Mouse (Mus musculus) limb, embryonic 11.5 days (tissue): ENCODE results near the gene Fat3. TPM values are rescaled to one million over a fixed set of nuclear protein-coding genes. Genes with fewer than 3 reads are reported as not detected.

Experiments
- ATAC-seq: fragments of 200-750 bp; cut with Nextera tagmentation; 2 replicates; pipeline ENCODE4 v1.8.0; 2017; ENCODE audit warnings: low read depth; ENCODE audit not compliant: insufficient number of reproducible peaks, low FRiP score, low TSS enrichment
- DNase-seq: peaks from one replicate; pipeline ENCODE4 v3.0.0-alpha.2; 2015; ENCODE audit warnings: low spot score
- H3K27ac ChIP-seq: fragments of 300-500 bp; sonication (generic); replicated peaks from 2 replicates; pipeline ENCODE4 v1.5.1; 2014; ENCODE audit warnings: low read depth, mild to moderate bottlenecking, low read length
- H3K27me3 ChIP-seq: fragments of 300-500 bp; sonication (generic); 2 replicates; pipeline ENCODE4 v1.6.1; 2014; ENCODE audit warnings: mild to moderate bottlenecking, low read length, mixed read lengths; ENCODE audit not compliant: control insufficient read depth, insufficient read depth
- H3K36me3 ChIP-seq: fragments of 300-500 bp; sonication (generic); 2 replicates; pipeline ENCODE4 v1.6.1; 2014; ENCODE audit warnings: mild to moderate bottlenecking, low read length, moderate library complexity, mixed read lengths; ENCODE audit not compliant: control insufficient read depth, insufficient read depth
- H3K4me1 ChIP-seq: fragments of 300-500 bp; sonication (generic); 2 replicates; pipeline ENCODE4 v1.6.1; 2014; ENCODE audit warnings: low read length, mixed read lengths; ENCODE audit not compliant: control insufficient read depth, insufficient read depth
- H3K4me2 ChIP-seq: fragments of 300-500 bp; sonication (generic); 2 replicates; pipeline ENCODE4 v1.6.1; 2014; ENCODE audit warnings: low read depth, mild to moderate bottlenecking, moderate library complexity; ENCODE audit not compliant: severe bottlenecking
- H3K4me3 ChIP-seq: fragments of 300-500 bp; sonication (generic); 2 replicates; pipeline ENCODE4 v1.5.1; 2014; ENCODE audit warnings: low read depth, low read length
- H3K9ac ChIP-seq: fragments of 300-500 bp; sonication (generic); 2 replicates; pipeline ENCODE4 v1.6.1; 2014; ENCODE audit warnings: mild to moderate bottlenecking, low read length
- H3K9me3 ChIP-seq: fragments of 300-500 bp; sonication (generic); 2 replicates; pipeline ENCODE4 v1.6.1; 2016; ENCODE audit warnings: low read length; ENCODE audit not compliant: control insufficient read depth
- WGBS: fragments of 180-500 bp; shearing (Covaris S2); extraction: QIAGEN DNeasy Blood & Tissue Kit; methylation state at CpG from one replicate; pipeline ENCODE4 v1.1.7; 2014; 5-methylcytosine and 5-hydroxymethylcytosine counted together
- polyA plus RNA-seq: library from polyadenylated mRNA; unstranded; fragments of >200 nt; fragmentation: Nextera tagmentation; extraction: Ambion mirVana; gene quantifications from 2 replicates; pipeline ENCODE4 v1.2.1, GENCODE M21; 2014

The Fat3 gene
- polyA plus RNA-seq, 1 experiment from 2014 or later: 3.4 TPM

DNA sequence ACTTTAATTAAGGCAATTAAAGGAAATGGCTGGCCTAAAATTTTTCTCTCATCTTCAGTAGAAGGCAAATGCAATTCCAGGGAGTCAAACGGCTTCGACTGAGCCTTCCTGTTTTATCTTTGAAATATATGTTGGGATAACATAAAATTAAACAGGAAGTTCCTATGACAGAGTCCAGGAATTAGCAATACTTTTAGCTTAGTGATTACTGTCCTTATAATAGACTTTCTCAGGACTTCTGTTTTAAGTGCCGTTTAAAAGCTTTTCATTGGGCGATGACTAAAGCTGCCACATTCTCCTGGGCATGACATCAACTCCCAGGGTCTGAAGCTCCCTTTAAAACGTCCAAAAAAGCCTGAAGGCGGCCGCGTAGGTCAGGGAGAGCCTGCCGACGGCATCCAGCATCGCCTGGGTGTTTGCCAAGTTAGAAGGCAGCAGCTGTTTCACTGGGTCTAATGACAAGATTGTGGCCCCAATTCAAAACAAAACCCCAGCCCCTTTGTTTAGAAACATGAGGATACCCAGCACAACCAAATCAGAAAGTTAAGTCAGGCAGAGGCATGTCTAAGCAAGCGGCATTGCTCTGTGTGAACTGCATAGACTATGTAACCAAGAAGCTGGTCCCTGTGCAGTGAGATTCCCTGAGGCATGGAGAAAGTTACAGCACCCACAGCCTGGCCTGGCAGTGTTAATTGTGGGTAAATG is 524.0 kb downstream of the Fat3 start:
- Histone ChIP-seq H3K36me3 (no peaks in the 10 kb centered on the region), H3K9me3 (no peaks in the 10 kb centered on the region), H3K27me3 (no peaks in the 10 kb centered on the region), H3K27ac (no peak overlapping the region), H3K9ac (no peak overlapping the region), H3K4me1 (no peaks in the 10 kb centered on the region), H3K4me3 (no peak overlapping the region), H3K4me2 (no peak overlapping the region)
- ATAC-seq: no peak
- 60% methylated on average over 12 of the region's 12 CpGs for WGBS
- DNase-seq: peak; percentile 29

DNA sequence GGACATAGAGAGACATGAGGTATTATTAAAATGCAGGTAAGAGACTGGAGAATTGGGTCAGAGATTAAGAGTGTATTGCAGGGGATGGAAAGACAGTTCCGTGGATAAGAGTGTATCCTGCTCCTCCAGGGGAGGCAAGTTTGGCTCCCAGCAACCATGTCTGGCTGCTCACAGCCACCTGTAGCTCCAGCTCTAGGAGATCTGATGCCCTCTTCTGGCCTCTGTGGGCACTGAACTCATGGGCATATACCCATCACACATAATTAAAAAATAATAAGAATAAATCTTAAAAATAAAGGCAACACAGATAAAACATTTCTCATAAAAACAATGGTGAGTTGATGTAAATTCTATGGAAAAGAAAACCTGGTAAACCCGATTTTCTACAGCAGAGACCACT is 525.1 kb downstream of the Fat3 start:
- no peaks in the 10 kb centered on the region for H3K4me1 ChIP-seq
- H3K27me3 ChIP-seq: no peaks in the 10 kb centered on the region
- WGBS: 89% methylated on average over 2 of the region's 2 CpGs
- no peak overlapping the region for H3K4me2 ChIP-seq
- DNase-seq (no peak), ATAC-seq (no peak)
- no peak overlapping the region for H3K4me3 ChIP-seq
- H3K9me3 ChIP-seq: no peaks in the 10 kb centered on the region
- H3K9ac ChIP-seq: no peak overlapping the region
- no peak overlapping the region for H3K27ac ChIP-seq
- no peaks in the 10 kb centered on the region for H3K36me3 ChIP-seq

DNA sequence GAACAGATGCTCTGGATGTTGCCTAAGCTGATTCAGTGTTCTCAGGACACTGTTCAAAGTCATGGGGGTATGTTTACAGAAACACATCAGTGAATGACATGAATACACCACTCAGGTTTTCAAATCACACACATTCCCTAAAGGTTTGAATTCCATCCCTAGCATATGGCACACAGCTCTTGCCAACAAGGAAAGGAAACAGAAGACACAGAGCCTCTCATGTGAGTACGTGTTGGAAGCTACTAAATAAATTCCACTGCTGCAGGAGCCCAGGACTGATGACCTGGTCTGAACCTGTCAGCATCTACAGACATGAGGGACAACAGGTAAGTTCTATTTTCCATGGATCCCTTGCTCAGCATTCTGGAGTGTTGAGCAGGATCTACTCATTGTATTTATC is 528.9 kb downstream of the Fat3 start:
- H3K9ac ChIP-seq: no peak overlapping the region
- no peaks in the 10 kb centered on the region for H3K27me3 ChIP-seq
- no peaks in the 10 kb centered on the region for H3K4me1 ChIP-seq
- 66% methylated on average over 1 of the region's 1 CpGs for WGBS
- H3K27ac ChIP-seq: no peak overlapping the region
- H3K4me2 ChIP-seq: no peak overlapping the region
- H3K36me3 ChIP-seq: no peaks in the 10 kb centered on the region
- DNase-seq: no peak
- no peak for ATAC-seq
- no peaks in the 10 kb centered on the region for H3K9me3 ChIP-seq
- no peak overlapping the region for H3K4me3 ChIP-seq

DNA sequence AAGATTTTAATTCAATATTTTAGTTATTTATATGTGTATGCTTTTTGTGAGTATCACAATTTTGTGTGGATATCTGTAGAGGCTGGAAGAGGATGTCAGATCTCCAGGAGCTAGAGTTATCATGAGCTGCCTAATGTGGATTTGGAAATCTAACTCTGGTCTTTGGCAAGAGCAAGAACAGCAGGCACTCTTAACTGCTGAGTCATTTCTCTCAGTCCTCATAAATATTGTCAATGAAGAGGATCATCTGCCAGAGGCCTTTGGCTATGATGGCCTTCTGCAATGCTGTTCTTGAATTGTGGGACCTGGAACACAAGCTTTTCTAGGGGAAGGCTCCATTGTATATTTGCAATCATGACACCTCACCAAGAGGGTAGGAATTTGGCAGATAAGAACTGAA is 529.7 kb downstream of the Fat3 start:
- Histone ChIP-seq H3K27me3 (no peaks in the 10 kb centered on the region), H3K4me3 (no peak overlapping the region), H3K4me2 (no peak overlapping the region), H3K27ac (no peak overlapping the region), H3K9ac (no peak overlapping the region), H3K36me3 (no peaks in the 10 kb centered on the region), H3K9me3 (no peaks in the 10 kb centered on the region), H3K4me1 (no peaks in the 10 kb centered on the region)
- DNase-seq (no peak), ATAC-seq (no peak)

DNA sequence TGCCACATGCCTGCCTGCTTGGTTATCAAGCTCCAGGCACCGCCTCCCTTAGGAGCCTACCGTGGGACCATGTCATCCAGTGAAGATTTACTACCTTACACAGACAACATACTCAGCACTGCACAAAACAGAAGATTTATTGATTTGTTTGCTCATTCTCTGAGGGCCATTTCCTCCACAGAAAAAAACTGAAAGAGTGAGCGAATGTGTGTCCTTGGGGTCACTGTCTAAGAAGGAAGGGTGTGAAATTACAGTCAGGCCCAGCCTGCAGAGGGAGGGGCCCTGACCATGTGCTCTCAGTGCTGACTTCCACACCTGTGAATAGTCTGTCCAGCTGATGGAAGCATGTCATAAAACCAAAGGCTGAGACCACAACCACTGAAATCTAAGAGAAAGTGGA is 536.9 kb downstream of the Fat3 start:
- peak; percentile 83 for ATAC-seq
- Histone ChIP-seq H3K9me3 (no peaks in the 10 kb centered on the region), H3K4me1 (0 out of 2 replicates have a peak, but pooled peaks cover 4% of the 10 kb centered on the region), H3K27ac (no peak overlapping the region), H3K36me3 (no peaks in the 10 kb centered on the region), H3K9ac (no peak overlapping the region), H3K4me3 (no peak overlapping the region), H3K4me2 (no peak overlapping the region), H3K27me3 (no peaks in the 10 kb centered on the region)
- WGBS: 30% methylated on average over 3 of the region's 3 CpGs
- no peak for DNase-seq

DNA sequence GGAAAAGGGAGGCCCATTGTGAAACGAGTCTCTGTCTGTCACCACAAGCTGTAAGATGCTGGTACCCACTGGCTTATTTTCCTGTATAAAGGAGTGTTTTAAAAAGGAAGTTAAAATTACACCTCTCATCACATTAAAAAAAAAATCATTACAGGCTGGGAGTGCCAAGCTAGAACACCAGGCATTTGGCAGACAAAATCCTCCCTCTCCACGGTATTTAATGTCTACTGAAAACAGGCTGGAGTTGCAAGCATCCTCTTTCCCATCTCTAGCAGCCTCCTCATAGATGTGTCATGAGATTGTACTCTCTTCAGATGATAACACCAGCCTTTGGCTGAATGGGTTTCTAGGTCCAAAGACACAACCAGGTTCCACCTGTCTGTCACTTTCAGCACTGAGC is 538.2 kb downstream of the Fat3 start:
- Histone ChIP-seq H3K9ac (no peak overlapping the region), H3K4me2 (no peak overlapping the region), H3K9me3 (no peaks in the 10 kb centered on the region), H3K27me3 (no peaks in the 10 kb centered on the region), H3K4me1 (0 out of 2 replicates have a peak, but pooled peaks cover 4% of the 10 kb centered on the region), H3K27ac (no peak overlapping the region), H3K4me3 (no peak overlapping the region), H3K36me3 (no peaks in the 10 kb centered on the region)
- ATAC-seq (no peak), DNase-seq (no peak)
- WGBS: 90% methylated on average over 2 of the region's 2 CpGs

DNA sequence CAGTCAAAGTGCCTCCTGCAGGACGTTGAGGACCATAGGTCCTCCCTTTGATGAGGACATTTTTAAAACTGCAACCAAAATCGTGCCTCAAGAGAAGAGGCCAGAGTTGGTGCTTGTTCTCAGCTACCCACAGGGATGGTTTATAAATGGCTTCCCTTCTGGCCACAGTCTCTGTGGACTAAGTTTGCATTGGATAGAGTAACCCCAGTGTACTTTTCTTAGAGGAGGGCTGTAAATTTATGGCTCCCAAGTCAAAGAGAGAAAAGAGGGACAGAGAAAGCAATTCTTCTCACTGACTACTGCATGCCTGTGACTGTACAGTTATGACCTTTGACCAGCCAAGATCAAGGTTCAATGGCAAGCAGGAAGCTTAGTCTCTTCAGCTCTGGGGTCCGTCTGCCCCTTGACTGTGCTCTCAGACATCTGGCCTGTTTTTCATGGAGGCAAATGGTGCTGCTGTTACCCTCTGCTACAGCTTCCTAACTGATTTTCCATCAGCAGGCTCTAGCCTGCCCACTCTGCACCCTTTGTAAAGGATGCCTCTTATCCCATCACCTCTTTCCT is 542.8 kb downstream of the Fat3 start:
- Histone ChIP-seq H3K27me3 (no peaks in the 10 kb centered on the region), H3K4me2 (no peak overlapping the region), H3K4me1 (no peaks in the 10 kb centered on the region), H3K36me3 (no peaks in the 10 kb centered on the region), H3K9me3 (no peaks in the 10 kb centered on the region), H3K4me3 (no peak overlapping the region), H3K27ac (no peak overlapping the region), H3K9ac (no peak overlapping the region)
- ATAC-seq: no peak
- WGBS: 56% methylated on average over 3 of the region's 3 CpGs
- no peak for DNase-seq

DNA sequence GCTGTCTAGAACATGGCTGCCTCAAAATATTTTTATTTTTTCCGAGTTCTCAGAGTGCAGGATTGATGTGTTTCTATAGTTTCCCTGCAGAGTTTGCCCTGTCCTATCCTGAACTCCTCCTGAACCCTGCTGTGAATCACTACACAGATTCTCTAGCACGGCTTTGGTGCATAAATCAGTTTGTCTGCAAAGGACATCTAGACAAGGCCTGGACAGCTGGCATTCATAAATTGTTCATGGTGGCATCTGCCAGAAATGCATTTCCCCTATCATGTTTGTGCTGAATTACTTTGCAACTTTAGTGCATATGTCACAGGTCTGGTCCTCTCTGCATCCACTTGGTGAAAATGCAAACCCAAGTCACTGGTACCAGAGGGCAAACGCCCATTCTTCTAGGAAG is 543.3 kb downstream of the Fat3 start:
- H3K4me3 ChIP-seq: no peak overlapping the region
- H3K27me3 ChIP-seq: no peaks in the 10 kb centered on the region
- no peak overlapping the region for H3K9ac ChIP-seq
- WGBS: 57% methylated on average over 3 of the region's 3 CpGs
- ATAC-seq (no peak), DNase-seq (no peak)
- no peaks in the 10 kb centered on the region for H3K36me3 ChIP-seq
- no peaks in the 10 kb centered on the region for H3K4me1 ChIP-seq
- no peaks in the 10 kb centered on the region for H3K9me3 ChIP-seq
- no peak overlapping the region for H3K4me2 ChIP-seq
- H3K27ac ChIP-seq: no peak overlapping the region
